Comparison of ENCODE assay signal across 8 mouse cellular contexts in the genomic region with DNA sequence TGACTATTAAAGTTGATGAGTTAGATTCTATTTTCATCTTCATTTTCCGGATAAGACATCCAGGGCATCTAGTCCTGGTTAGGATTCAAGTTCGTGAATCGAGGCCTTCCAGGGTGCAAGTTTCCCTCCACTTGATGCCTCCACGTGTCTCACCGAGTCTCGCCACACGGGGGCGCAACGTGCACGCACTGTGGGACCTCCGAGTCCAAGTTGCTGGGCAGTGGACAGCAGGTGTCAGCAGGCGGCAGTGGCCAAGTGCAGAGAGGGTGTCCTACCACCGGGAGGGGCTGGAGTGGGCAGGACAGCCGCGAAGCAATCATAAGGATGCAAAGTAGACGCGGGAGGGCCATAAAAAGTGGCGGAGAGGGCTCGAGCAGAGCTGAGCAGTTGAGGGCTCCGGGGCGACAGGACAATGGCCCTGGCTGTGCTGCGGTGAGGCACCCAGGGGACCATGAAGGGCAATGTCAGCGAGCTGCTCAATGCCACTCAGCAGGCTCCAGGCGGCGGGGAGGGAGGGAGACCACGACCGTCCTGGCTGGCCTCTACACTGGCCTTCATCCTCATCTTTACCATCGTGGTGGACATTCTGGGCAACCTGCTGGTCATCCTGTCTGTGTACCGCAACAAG. TPM values are rescaled to one million over a fixed set of nuclear protein-coding genes. Genes with fewer than 3 reads are reported as not detected.
A peak's percentile ranks its signal among the peaks of the same experiment; 100 is the strongest.
DNase-seq lines count a peak whose midpoint lies in the region; ATAC-seq and TF ChIP-seq lines count a peak whose summit lies in the region.

A gene (plus strand): TSS at position 379 of the 628 bp plus-strand sequence.

- no peaks in the 10 kb centered on the region for H3K9me3 ChIP-seq in ES-E14 (ENCODE audit: control insufficient read depth, insufficient read depth, low read depth, low read length)
- no peaks in the 10 kb centered on the region for H3K9me3 ChIP-seq in forebrain, embryonic 16.5 days (ENCODE audit: control insufficient read depth, low read length)
- H3K9me3 ChIP-seq in liver, embryonic 13.5 days (replicated peaks): no peaks in the 10 kb centered on the region
- H3K9me3 ChIP-seq in neural tube, embryonic 12.5 days: no peaks in the 10 kb centered on the region

- 5% methylated on average over 29 of the region's 29 CpGs for whole genome bisulfite sequencing in forebrain, embryonic 16.5 days
- 10% methylated on average over 29 of the region's 29 CpGs for WGBS in liver, embryonic 13.5 days (ENCODE audit: insufficient replicate concordance)
- 6% methylated on average over 29 of the region's 29 CpGs for WGBS in neural tube, embryonic 12.5 days

- in situ Hi-C loops in ES-E14 (cut with MboI; ENCODE audit: low sequenced_read_pairs in 2 of 2, unreplicated experiment in 2 of 2): no loop called here

- no peak within 1 kb of the TSS for H3K27ac ChIP-seq in ES-E14 (ENCODE audit: insufficient read depth, low read depth, low read length, poor library complexity, severe bottlenecking)
- no peak within 1 kb of the TSS for H3K27ac ChIP-seq in forebrain, embryonic 16.5 days (ENCODE audit: low read length)
- H3K27ac ChIP-seq in liver, embryonic 13.5 days: no peak within 1 kb of the TSS
- H3K27ac ChIP-seq in neural tube, embryonic 12.5 days: no peak within 1 kb of the TSS

- no peak for DNase-seq in ES-E14 (ENCODE audit: low read depth, low spot score)
- peak; percentile 79 for DNase-seq in cerebellum, adult 11-12 months
- DNase-seq in heart, postnatal 14 days: peak; percentile 86 to 94
- DNase-seq in kidney, postnatal 4 days: peak; percentile 95 to 97
- DNase-seq in liver, embryonic 13.5 days: peak; percentile 24
- peak; percentile 14 for DNase-seq in thymus, postnatal 14 days

- no peaks in the 10 kb centered on the region for H3K36me3 ChIP-seq in ES-E14 (ENCODE audit: control insufficient read depth, insufficient read depth, low read length, poor library complexity, severe bottlenecking)
- no peaks in the 10 kb centered on the region for H3K36me3 ChIP-seq in forebrain, embryonic 16.5 days (ENCODE audit: control insufficient read depth, insufficient read depth)
- H3K36me3 ChIP-seq in liver, embryonic 13.5 days: no peaks in the 10 kb centered on the region
- H3K36me3 ChIP-seq in neural tube, embryonic 12.5 days: no peaks in the 10 kb centered on the region

- intact Hi-C loops in heart, postnatal 14 days (cut with DNase I): loop anchor here (1.0 kb wide), 1 partner anchor 169 kb away; no protein-coding TSS in a partner anchor

- ATAC-seq in forebrain, embryonic 16.5 days: peak; percentile 91
- peak; percentile 63; the same call in 1 of the 2 replicates for ATAC-seq in liver, embryonic 13.5 days (ENCODE audit: low read depth)
- ATAC-seq in neural tube, embryonic 12.5 days (ENCODE audit: low FRiP score, low read depth): peak; percentile 86

- peaks cover 0 to 3% of the 10 kb centered on the region in 2 experiments; a peak in 2 of 4 replicates for H3K4me1 ChIP-seq in ES-E14 (ENCODE audit: control insufficient read depth in 2 of 2, insufficient read depth in 2 of 2, low read length in 2 of 2, poor library complexity in 1 of 2)
- H3K4me1 ChIP-seq in forebrain, embryonic 16.5 days (replicated peaks; ENCODE audit: control insufficient read depth, insufficient read depth, low read length): peaks cover 3% of the 10 kb centered on the region; the same call in 1 of the 2 replicates
- no peaks in the 10 kb centered on the region for H3K4me1 ChIP-seq in liver, embryonic 13.5 days (replicated peaks)
- H3K4me1 ChIP-seq in neural tube, embryonic 12.5 days: peaks cover 10% of the 10 kb centered on the region

- H3K9ac ChIP-seq in ES-E14 (ENCODE audit: insufficient read depth, low read depth, low read length, poor library complexity, severe bottlenecking): no peak within 1 kb of the TSS
- no peak within 1 kb of the TSS; the same call in 1 of the 2 replicates for H3K9ac ChIP-seq in forebrain, embryonic 16.5 days (replicated peaks; ENCODE audit: low read depth, low read length)
- no peak within 1 kb of the TSS for H3K9ac ChIP-seq in liver, embryonic 13.5 days
- no peak within 1 kb of the TSS for H3K9ac ChIP-seq in neural tube, embryonic 12.5 days

- no peaks in the 10 kb centered on the region for H3K27me3 ChIP-seq in forebrain, embryonic 16.5 days (replicated peaks; ENCODE audit: control insufficient read depth, insufficient read depth, low read length)
- no peaks in the 10 kb centered on the region for H3K27me3 ChIP-seq in liver, embryonic 13.5 days
- no peaks in the 10 kb centered on the region for H3K27me3 ChIP-seq in neural tube, embryonic 12.5 days (replicated peaks)

- H3K4me2 ChIP-seq in forebrain, embryonic 16.5 days (ENCODE audit: low read length): peak within 1 kb of the TSS; percentile 70
- H3K4me2 ChIP-seq in liver, embryonic 13.5 days: peak within 1 kb of the TSS; percentile 34
- H3K4me2 ChIP-seq in neural tube, embryonic 12.5 days (replicated peaks): peak within 1 kb of the TSS; percentile 69

- H3K4me3 ChIP-seq in ES-E14 (ENCODE audit: insufficient read depth in 1 of 2, low read depth in 1 of 2, low read length in 2 of 2, poor library complexity in 1 of 2, severe bottlenecking in 1 of 2): peak within 1 kb of the TSS; percentile 47 to 64; a peak in 3 of 4 replicates
- peak within 1 kb of the TSS; percentile 38 for H3K4me3 ChIP-seq in forebrain, embryonic 16.5 days (replicated peaks; ENCODE audit: low read length)
- no peak within 1 kb of the TSS for H3K4me3 ChIP-seq in liver, embryonic 13.5 days (replicated peaks)
- H3K4me3 ChIP-seq in neural tube, embryonic 12.5 days: peak within 1 kb of the TSS; percentile 29

TF ChIP-seq in ES-E14, 5 proteins besides CTCF, POLR2A, EP300 and RAD21:
- peak; percentile 94 for TF ChIP-seq ZC3H11A (IDR thresholded peaks at IDR 0.05; ENCODE audit: borderline replicate concordance, low read depth, low read length)
- TF ChIP-seq HCFC1 (IDR thresholded peaks at IDR 0.05; ENCODE audit: borderline replicate concordance, insufficient read depth, low read length): no peak
- no peak for TF ChIP-seq MAFK (IDR thresholded peaks at IDR 0.05; ENCODE audit: insufficient read depth, low read depth, low read length)

RNA-seq across cellular contexts. Expression of the gene that starts here (rescaled TPM):
- 0.16 and 0.18 TPM in 2 replicates for total RNA-seq in ES-E14 (2012; rRNA removed)
- polyA plus RNA-seq in forebrain, embryonic 16.5 days (2015; fragmentation: Nextera tagmentation; extraction: Ambion mirVana): 0.35 TPM in 1 of 2 replicates, not detected in the other
- not detected for total RNA-seq in heart, postnatal 14 days (2021)
- not detected in 2 replicates for polyA plus RNA-seq in liver, embryonic 13.5 days (2015; fragmentation: Nextera tagmentation; extraction: Ambion mirVana)
- polyA plus RNA-seq in neural tube, embryonic 12.5 days (2016; fragmentation: Nextera tagmentation; extraction: Ambion mirVana): 0.41 and 0.56 TPM in 2 replicates

Comparison
In these comparisons a context has a peak if more than half of its experiments do, and no peak if none do; other contexts are left out.
1. Peak in ATAC-seq, H3K4me3 ChIP-seq and H3K4me2 ChIP-seq in forebrain, embryonic 16.5 days; RNA of the gene not detected or under 1 TPM.
2. Peak in DNase-seq in heart, postnatal 14 days; RNA of the gene not detected or under 1 TPM.
3. Peak in DNase-seq, ATAC-seq and H3K4me2 ChIP-seq in liver, embryonic 13.5 days; RNA of the gene not detected or under 1 TPM.
4. Peak in ATAC-seq, H3K4me3 ChIP-seq and H3K4me2 ChIP-seq in neural tube, embryonic 12.5 days; RNA of the gene not detected or under 1 TPM.